Mouse (Mus musculus) ES-Bruce4 (cell line): Measurements from ENCODE around the gene Cfi. TPM values are rescaled to one million over a fixed set of nuclear protein-coding genes. Genes with fewer than 3 reads are reported as not detected.
A peak's percentile ranks its signal among the peaks of the same experiment; 100 is the strongest.

Source experiments
- H3K27ac ChIP-seq: 2 replicates; pipeline ENCODE4 v1.5.1; 2012; ENCODE audit warnings: low read length, inconsistent platforms; ENCODE audit not compliant: insufficient read depth
- H3K27me3 ChIP-seq: 2 replicates; pipeline ENCODE4 v1.6.1; 2012; ENCODE audit warnings: mild to moderate bottlenecking, low read length, inconsistent platforms; ENCODE audit not compliant: control insufficient read depth, poor library complexity, insufficient read depth, severe bottlenecking
- H3K36me3 ChIP-seq: 2 replicates; pipeline ENCODE4 v1.6.1; 2012; ENCODE audit warnings: inconsistent platforms, mild to moderate bottlenecking, low read length, moderate library complexity; ENCODE audit not compliant: control insufficient read depth, poor library complexity, insufficient read depth, severe bottlenecking
- H3K4me1 ChIP-seq: one replicate; pipeline ENCODE4 v1.8.1; 2011; ENCODE audit warnings: low read length; ENCODE audit not compliant: control insufficient read depth, insufficient read depth
- H3K4me3 ChIP-seq: 2 replicates; pipeline ENCODE4 v1.5.1; 2011; ENCODE audit warnings: low read depth, mild to moderate bottlenecking, low read length
- H3K9ac ChIP-seq: 2 replicates; pipeline ENCODE4 v1.6.1; 2012; ENCODE audit warnings: low read depth, mild to moderate bottlenecking, inconsistent platforms; ENCODE audit not compliant: poor library complexity, severe bottlenecking
- H3K9me3 ChIP-seq: replicated peaks from 2 replicates; pipeline ENCODE4 v1.6.1; 2012; ENCODE audit warnings: mild to moderate bottlenecking, low read length, inconsistent platforms; ENCODE audit not compliant: control insufficient read depth, poor library complexity, insufficient read depth, severe bottlenecking
- CTCF ChIP-seq: IDR thresholded peaks from one replicate; pipeline ENCODE4 v1.8.1; 2011; ENCODE audit warnings: low read depth, low read length
- EP300 ChIP-seq: IDR thresholded peaks from 2 replicates; pipeline ENCODE4 v1.6.1; 2011; ENCODE audit warnings: low read depth, low read length; ENCODE audit not compliant: insufficient read depth
- POLR2A ChIP-seq: IDR thresholded peaks from one replicate; pipeline ENCODE4 v1.8.1; 2011; ENCODE audit warnings: low read length; ENCODE audit not compliant: insufficient read depth
- polyA plus RNA-seq: library from polyadenylated mRNA; stranded (reverse); fragments of >200 nt; gene quantifications from 2 replicates; pipeline ENCODE4 v1.2.4, GENCODE M21; 2011; ENCODE audit warnings: low read depth; ENCODE audit not compliant: missing spikeins, insufficient read depth, insufficient read length

Cfi gene
- polyA plus RNA-seq, 1 experiment, result not detected

DNA sequence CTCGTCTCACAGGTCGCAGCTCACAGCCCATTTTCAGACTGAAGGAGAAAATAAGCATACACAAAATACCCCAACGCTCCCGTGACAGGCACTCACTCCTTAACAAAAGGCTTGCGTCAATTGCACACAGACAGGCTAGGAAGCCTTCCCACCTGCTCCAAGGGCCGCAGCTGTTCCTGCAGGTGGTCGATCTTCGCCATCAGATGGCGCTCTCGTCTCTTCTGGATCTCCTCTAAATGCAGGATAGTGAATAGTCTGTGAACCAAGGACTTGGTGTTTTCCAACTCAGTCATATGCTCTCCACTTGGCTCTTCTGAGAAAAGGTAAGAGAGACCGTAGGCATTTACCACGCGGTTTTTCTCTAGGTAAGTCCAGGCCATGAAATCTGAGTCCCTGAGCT, 82.8 kb downstream of the Cfi start:
- Histone ChIP-seq H3K36me3 (no peaks in the 10 kb centered on the region), H3K27ac (no peak overlapping the region), H3K9me3 (no peaks in the 10 kb centered on the region), H3K4me1 (no peaks in the 10 kb centered on the region), H3K27me3 (no peaks in the 10 kb centered on the region; the same call in 1 of the 2 replicates), H3K4me3 (no peak overlapping the region), H3K9ac (no peak overlapping the region)
- TF ChIP-seq POLR2A (no peak), CTCF (peak; percentile 84), EP300 (no peak)

DNA sequence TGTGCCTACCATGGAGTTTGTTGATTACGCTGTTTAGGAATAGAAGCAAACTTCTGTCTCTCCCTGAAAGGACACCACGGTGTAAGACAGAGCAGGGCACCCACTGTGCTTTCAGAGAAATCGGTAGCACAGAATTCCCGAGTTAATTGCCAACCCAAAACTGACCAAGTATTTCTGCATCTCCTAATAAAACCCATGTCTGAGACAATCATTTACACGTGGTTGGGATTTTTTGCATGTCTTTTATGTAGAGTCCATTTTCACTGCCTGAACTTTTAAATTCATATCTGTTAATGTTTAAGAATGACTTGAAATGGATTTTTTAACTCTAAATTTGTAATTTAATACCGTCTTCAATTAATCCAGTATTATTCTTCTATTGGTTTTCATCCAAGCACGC, 87.9 kb downstream of the Cfi start:
- Histone ChIP-seq H3K4me1 (no peaks in the 10 kb centered on the region), H3K36me3 (no peaks in the 10 kb centered on the region)
- TF ChIP-seq POLR2A (no peak), CTCF (no peak), EP300 (no peak)

More for the DNA sequence above, 87.9 kb downstream of the Cfi start:
- Histone ChIP-seq H3K4me3 (no peak overlapping the region), H3K9me3 (no peaks in the 10 kb centered on the region), H3K27me3 (no peaks in the 10 kb centered on the region; the same call in 1 of the 2 replicates), H3K9ac (no peak overlapping the region), H3K27ac (no peak overlapping the region)

Other genes starting within 250 kb of the Cfi start
- 1.2 and 2.8 TPM in 2 replicates for gene Egf, start 80.6 kb upstream of the Cfi start, polyA plus RNA-seq
- not detected in 2 replicates for gene Lrit3, start 31.9 kb upstream of the Cfi start, polyA plus RNA-seq
- gene Rrh, start 13.3 kb upstream of the Cfi start, polyA plus RNA-seq, result 0.31 and 0.59 TPM in 2 replicates
- gene Gar1, start 4.5 kb upstream of the Cfi start, polyA plus RNA-seq, result 201 and 210 TPM in 2 replicates
- gene Pla2g12a, start 42.7 kb downstream of the Cfi start, polyA plus RNA-seq, result 15.5 and 17.6 TPM in 2 replicates
- 18.6 and 19.1 TPM in 2 replicates for gene Casp6, start 65.5 kb downstream of the Cfi start, polyA plus RNA-seq
- gene Mcub, start 134.3 kb downstream of the Cfi start, polyA plus RNA-seq, result 1.3 and 1.4 TPM in 2 replicates
- 67.9 and 72.3 TPM in 2 replicates for gene Sec24b, start 225.7 kb downstream of the Cfi start, polyA plus RNA-seq